Mouse (Mus musculus): ENCODE measurements around the gene Zfp697. TPM values are rescaled to one million over a fixed set of nuclear protein-coding genes. Genes with fewer than 3 reads are reported as not detected.
"Not testable (repeated sequence)": the region's sequence is repeated elsewhere in the genome, so short reads cannot be mapped to it uniquely, and the experiment has no call there.

Gene Zfp697
- total RNA-seq, 2 experiments from 2014 or later = 33.2 to 35.0 TPM

GRCm38 (mm10) chr3:98587721-98588120, 205.5 kb downstream of the Zfp697 start:
- intact Hi-C loops (cut with DNase I) = no loop called here
- no peak for DNase-seq (ENCODE audit: extremely low spot score in 1 of 2, low spot score in 2 of 2)
- H3K27ac ChIP-seq = no peak overlapping the region
- no peak overlapping the region for H3K4me3 ChIP-seq
- no peak for TF ChIP-seq CTCF (IDR thresholded peaks at IDR 0.05)

GRCm38 (mm10) chr3:98588707-98589106, 206.4 kb downstream of the Zfp697 start, which contains the start of gene Gm10681:
Gene Gm10681, minus strand, starts transcription at chr3:98588807.
- no peak for DNase-seq (ENCODE audit: extremely low spot score in 1 of 2, low spot score in 2 of 2)
- no peak for TF ChIP-seq CTCF (IDR thresholded peaks at IDR 0.05)
- no peak within 1 kb of the TSS for H3K4me3 ChIP-seq
- H3K27ac ChIP-seq = no peak within 1 kb of the TSS
- intact Hi-C loops (cut with DNase I) = no loop called here

GRCm38 (mm10) chr3:98613540-98613939, 231.3 kb downstream of the Zfp697 start:
- H3K4me3 ChIP-seq; H3K27ac ChIP-seq; intact Hi-C loops (cut with DNase I); DNase-seq (ENCODE audit: extremely low spot score in 1 of 2, low spot score in 2 of 2): not testable (repeated sequence)

DNA sequence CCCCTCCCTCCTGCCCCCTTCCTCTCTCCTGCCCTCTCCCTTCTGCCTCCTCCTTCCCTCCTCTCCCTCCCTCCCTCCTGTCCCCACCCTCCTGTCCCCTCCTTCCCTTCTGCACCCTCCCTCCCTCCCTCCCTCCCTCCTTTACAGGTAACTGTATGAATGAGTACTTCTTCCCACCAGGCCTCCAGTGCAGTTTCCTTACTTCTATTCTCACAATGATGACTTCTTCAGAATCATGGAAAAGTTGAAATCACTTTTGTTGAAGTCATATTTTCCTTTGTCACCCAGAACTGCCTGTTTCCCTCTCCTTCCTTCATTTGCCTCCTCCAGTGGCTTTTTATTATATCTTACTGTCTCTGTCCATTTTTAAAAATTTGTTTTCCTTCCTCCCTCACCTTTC, 231.7 kb downstream of the Zfp697 start:
- DNase-seq (ENCODE audit: extremely low spot score in 1 of 2, low spot score in 2 of 2) = no peak
- Histone ChIP-seq H3K4me3 (no peak overlapping the region), H3K27ac (no peak overlapping the region)
- TF ChIP-seq CTCF (IDR thresholded peaks at IDR 0.05) = no peak
- intact Hi-C loops (cut with DNase I) = no loop called here

GRCm38 (mm10) chr3:98614406-98614927, 232.2 kb downstream of the Zfp697 start:
- H3K4me3 ChIP-seq; DNase-seq (ENCODE audit: extremely low spot score in 1 of 2, low spot score in 2 of 2); H3K27ac ChIP-seq; intact Hi-C loops (cut with DNase I): not testable (repeated sequence)

DNA sequence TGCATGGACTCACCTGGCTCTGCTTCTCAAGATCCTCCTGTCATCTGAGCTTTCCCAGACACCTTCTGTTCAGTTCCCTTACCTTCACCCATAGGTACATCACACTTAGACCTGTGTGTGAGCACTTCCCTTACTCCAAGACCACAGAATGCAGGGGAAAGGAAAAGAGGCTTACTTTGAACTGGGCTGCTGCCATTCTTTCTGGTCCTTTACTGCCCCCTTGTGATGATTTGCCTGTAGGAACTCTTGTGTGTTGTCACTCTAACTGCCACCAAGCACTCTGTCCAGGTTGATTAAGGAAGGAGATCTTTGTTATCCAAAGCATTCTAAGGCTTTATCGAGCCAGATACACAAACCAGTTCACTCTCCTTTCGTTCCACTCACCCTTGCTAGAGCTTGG, 234.0 kb downstream of the Zfp697 start:
- peak; percentile 13; the same call in 1 of the 2 replicates for TF ChIP-seq CTCF (IDR thresholded peaks at IDR 0.05)
- not testable (repeated sequence) for H3K4me3 ChIP-seq

DNA sequence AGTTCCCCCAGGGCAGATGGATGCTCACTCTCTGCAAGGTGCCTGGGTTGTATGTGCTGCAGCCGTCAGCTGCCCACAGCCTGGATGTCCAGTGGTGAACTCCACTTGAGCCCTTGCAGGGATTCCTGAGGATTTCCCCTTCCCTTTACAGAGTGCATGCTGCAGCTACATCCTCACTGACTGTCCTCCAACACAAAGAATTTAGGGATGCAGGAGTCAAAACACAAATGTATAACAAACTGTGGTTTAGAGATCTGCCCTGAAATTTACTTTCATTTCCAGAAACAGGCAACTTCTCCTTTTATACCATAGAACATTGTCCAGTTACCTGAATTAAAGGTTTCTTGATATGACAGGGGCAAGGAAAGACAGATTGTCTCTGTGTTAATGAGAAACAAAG, 234.5 kb downstream of the Zfp697 start:
- DNase-seq (ENCODE audit: extremely low spot score in 1 of 2, low spot score in 2 of 2); H3K27ac ChIP-seq; intact Hi-C loops (cut with DNase I); H3K4me3 ChIP-seq: not testable (repeated sequence)

More for the DNA sequence above, 234.0 kb downstream of the Zfp697 start:
- DNase-seq (ENCODE audit: extremely low spot score in 1 of 2, low spot score in 2 of 2); H3K27ac ChIP-seq; intact Hi-C loops (cut with DNase I): not testable (repeated sequence)

DNA sequence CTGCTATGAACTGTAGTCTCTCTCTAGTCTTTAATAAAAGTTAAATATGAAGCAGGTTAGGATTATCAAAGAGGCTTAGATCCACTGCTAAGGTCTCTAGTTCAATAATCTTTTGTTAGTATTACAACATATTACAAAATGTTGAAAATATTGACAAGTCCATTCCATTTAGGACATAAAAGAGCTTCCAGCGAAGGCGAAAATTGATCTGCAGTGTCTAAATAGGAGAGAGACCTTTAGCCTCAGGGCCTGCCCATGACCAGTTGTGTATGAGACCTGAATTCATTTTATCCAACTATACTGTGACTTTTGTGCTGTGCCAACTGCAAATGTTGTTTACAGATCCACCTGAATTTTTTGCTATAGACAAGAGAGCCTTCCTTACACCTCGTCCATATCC, 247.4 kb downstream of the Zfp697 start:
- TF ChIP-seq CTCF (IDR thresholded peaks at IDR 0.05) = no peak

DNA sequence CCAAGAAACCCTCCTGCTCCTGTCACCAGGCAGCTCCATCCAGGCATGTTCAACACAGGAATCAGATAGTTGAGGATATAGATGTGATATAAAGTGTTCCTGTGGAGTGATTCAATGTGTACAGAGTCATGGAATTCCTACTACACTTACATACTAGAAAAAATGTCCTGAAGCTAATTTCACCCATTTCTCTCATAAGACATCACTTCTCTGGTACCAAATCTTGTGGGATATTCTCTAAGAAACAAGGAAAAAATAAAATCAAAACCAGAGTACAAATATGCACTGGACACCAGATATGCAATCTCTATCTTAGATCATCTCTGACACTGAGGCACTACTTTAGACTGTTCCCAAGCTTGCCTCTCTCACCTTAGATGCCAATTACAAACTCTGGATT, 247.9 kb downstream of the Zfp697 start, which contains the start of gene Hsd3b5:
Hsd3b5 (minus strand) TSS at position 101 of the 400 bp plus-strand sequence.
- no peak for TF ChIP-seq CTCF (IDR thresholded peaks at IDR 0.05)
- Histone ChIP-seq H3K4me3 (no peak within 1 kb of the TSS), H3K27ac (no peak within 1 kb of the TSS)
- intact Hi-C loops (cut with DNase I) = no loop called here
- DNase-seq (ENCODE audit: extremely low spot score in 1 of 2, low spot score in 2 of 2) = no peak

More for the DNA sequence above, 247.4 kb downstream of the Zfp697 start:
- H3K4me3 ChIP-seq = no peak overlapping the region
- no peak for DNase-seq (ENCODE audit: extremely low spot score in 1 of 2, low spot score in 2 of 2)
- intact Hi-C loops (cut with DNase I) = no loop called here
- no peak overlapping the region for H3K27ac ChIP-seq

DNA sequence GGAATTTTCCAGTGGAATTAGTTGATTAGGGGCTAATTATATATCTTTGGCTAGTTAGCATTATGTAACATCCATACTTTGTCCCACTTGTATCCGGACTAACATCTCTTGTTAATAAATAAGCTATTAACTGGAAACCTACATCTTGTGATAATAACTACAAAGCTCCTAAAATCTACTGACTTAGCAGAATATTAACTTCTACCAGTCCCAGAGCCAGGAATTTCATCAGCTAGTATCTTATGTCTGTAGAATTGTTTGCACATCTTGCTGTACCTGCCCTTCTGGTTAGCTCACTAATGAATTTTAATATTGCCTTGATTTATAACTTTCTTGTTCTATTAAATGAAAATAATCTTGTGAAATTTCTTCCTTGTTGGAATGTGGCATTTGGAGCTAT, 252.9 kb downstream of the Zfp697 start:
- intact Hi-C loops (cut with DNase I) = no loop called here
- TF ChIP-seq CTCF (IDR thresholded peaks at IDR 0.05) = no peak
- no peak for DNase-seq (ENCODE audit: extremely low spot score in 1 of 2, low spot score in 2 of 2)
- H3K27ac ChIP-seq = no peak overlapping the region
- no peak overlapping the region for H3K4me3 ChIP-seq

- H3K27ac ChIP-seq = no peak overlapping the region
- TF ChIP-seq CTCF (IDR thresholded peaks at IDR 0.05) = no peak
- no peak overlapping the region for H3K4me3 ChIP-seq
- intact Hi-C loops (cut with DNase I) = loop anchor here (1.0 kb wide), 1 partner anchor 11 kb away; no protein-coding TSS in a partner anchor
- DNase-seq (ENCODE audit: extremely low spot score in 1 of 2, low spot score in 2 of 2) = no peak
Observed at GRCm38 (mm10) chr3:98680786-98681185, 298.5 kb downstream of the Zfp697 start.

GRCm38 (mm10) chr3:98682401-98682800, 300.1 kb downstream of the Zfp697 start:
- H3K4me3 ChIP-seq = no peak overlapping the region
- no peak for TF ChIP-seq CTCF (IDR thresholded peaks at IDR 0.05)
- intact Hi-C loops (cut with DNase I) = no loop called here
- H3K27ac ChIP-seq = no peak overlapping the region
- no peak for DNase-seq (ENCODE audit: extremely low spot score in 1 of 2, low spot score in 2 of 2)

- no peak for TF ChIP-seq CTCF (IDR thresholded peaks at IDR 0.05)
- H3K4me3 ChIP-seq = no peak overlapping the region
- no peak for DNase-seq (ENCODE audit: extremely low spot score in 1 of 2, low spot score in 2 of 2)
- no peak overlapping the region for H3K27ac ChIP-seq
- intact Hi-C loops (cut with DNase I) = no loop called here
Observed at GRCm38 (mm10) chr3:98720740-98721139, 338.5 kb downstream of the Zfp697 start.

All from left cerebral cortex, adult 2 months (tissue).